Mouse (Mus musculus) midbrain, embryonic 15.5 days (tissue): ENCODE results near the gene Laptm5. TPM values are rescaled to one million over a fixed set of nuclear protein-coding genes. Genes with fewer than 3 reads are reported as not detected.

Experiments
- ATAC-seq: fragments of 200-750 bp; cut with Nextera tagmentation; replicated peaks from 2 replicates; pipeline ENCODE4 v1.8.0; 2017; ENCODE audit warnings: moderate TSS enrichment
- H3K27ac ChIP-seq: fragments of 300-500 bp; sonication (generic); 2 replicates; pipeline ENCODE4 v1.5.1; 2015; ENCODE audit warnings: mild to moderate bottlenecking, inconsistent platforms
- H3K27me3 ChIP-seq: fragments of 300-500 bp; sonication (generic); replicated peaks from 2 replicates; pipeline ENCODE4 v1.6.1; 2015; ENCODE audit warnings: inconsistent platforms
- H3K36me3 ChIP-seq: fragments of 300-500 bp; sonication (generic); replicated peaks from 2 replicates; pipeline ENCODE4 v1.6.1; 2015; ENCODE audit warnings: inconsistent platforms
- H3K4me1 ChIP-seq: fragments of 300-500 bp; sonication (generic); 2 replicates; pipeline ENCODE4 v1.6.1; 2015; ENCODE audit warnings: inconsistent platforms
- H3K4me2 ChIP-seq: fragments of 300-500 bp; sonication (generic); 2 replicates; pipeline ENCODE4 v1.6.1; 2015; ENCODE audit warnings: inconsistent platforms, mild to moderate bottlenecking, moderate library complexity
- H3K4me3 ChIP-seq: fragments of 300-500 bp; sonication (generic); 2 replicates; pipeline ENCODE4 v1.5.1; 2015; ENCODE audit warnings: mild to moderate bottlenecking, inconsistent platforms
- H3K9ac ChIP-seq: fragments of 300-500 bp; sonication (generic); 2 replicates; pipeline ENCODE4 v1.6.1; 2015; ENCODE audit warnings: mild to moderate bottlenecking, inconsistent platforms
- H3K9me3 ChIP-seq: fragments of 300-500 bp; sonication (generic); 2 replicates; pipeline ENCODE4 v1.6.1; 2016; ENCODE audit warnings: inconsistent platforms
- WGBS: fragments of 180-500 bp; shearing (Covaris S2); methylation state at CpG from one replicate; pipeline ENCODE4 v1.1.7; 2015; ENCODE audit warnings: mixed read lengths; 5-methylcytosine and 5-hydroxymethylcytosine counted together
- polyA plus RNA-seq: library from polyadenylated mRNA; unstranded; fragments of >200 nt; fragmentation: Nextera tagmentation; extraction: Ambion mirVana; gene quantifications from 2 replicates; pipeline ENCODE4 v1.2.1, GENCODE M21; 2015

Laptm5 gene
- polyA plus RNA-seq, 1 experiment from 2014 or later = 28.4 TPM

DNA sequence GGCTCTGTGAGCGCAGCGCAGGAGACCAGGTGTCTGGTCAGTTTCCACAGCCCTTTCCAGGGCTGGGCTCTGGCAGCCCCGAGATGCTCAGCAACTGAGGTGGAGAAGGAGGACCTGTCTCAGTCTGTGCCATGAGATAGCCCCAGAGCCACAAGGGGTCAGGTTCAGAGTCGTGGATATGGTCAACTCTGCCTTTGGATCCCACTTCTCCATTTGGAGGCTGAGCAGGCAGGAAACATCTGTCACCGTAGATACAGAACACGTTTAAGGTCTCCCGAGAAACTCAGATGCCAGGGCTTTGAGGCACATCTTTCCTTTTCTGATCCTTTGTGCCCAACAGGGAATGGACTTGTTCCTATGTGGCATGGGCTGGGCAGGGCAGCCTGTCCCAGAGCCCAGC, 31.9 kb downstream of the Laptm5 start:
- Histone ChIP-seq H3K36me3 (no peaks in the 10 kb centered on the region), H3K4me2 (no peak overlapping the region), H3K9ac (no peak overlapping the region), H3K27me3 (no peaks in the 10 kb centered on the region), H3K4me3 (no peak overlapping the region), H3K4me1 (0 out of 2 replicates have a peak, but pooled peaks cover 3% of the 10 kb centered on the region), H3K27ac (no peak overlapping the region), H3K9me3 (no peaks in the 10 kb centered on the region)
- ATAC-seq = no peak
- 76% methylated on average over 7 of the region's 7 CpGs for WGBS

DNA sequence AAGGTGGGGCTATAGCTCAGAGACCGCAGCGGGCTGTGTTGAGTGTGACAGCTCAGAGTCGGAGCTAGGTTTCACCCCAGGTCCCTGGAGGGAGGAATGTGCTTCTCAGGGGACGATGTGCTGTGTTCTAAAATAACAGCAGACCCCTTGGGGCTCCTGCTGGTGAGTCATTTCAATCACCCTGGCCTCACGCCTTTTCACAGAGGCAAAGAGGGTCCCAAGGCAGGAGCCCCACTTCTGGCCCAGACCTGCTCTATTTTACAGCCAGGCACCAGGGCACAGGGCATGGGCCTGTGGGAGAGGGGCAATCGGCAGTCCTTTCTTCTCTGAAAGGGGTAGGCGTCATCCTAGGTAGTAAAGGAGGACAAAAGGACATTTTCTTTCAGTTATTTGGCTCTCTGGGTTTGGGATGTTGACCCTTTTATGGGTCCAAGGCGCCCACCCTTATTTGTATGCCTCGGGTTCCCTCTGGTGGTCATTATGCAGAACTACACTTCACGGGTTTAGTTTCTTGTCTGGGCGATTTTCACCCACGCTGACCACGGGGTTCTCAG, 34.2 kb downstream of the Laptm5 start:
- no peak overlapping the region for H3K9ac ChIP-seq
- H3K27me3 ChIP-seq = no peaks in the 10 kb centered on the region
- no peak overlapping the region for H3K4me2 ChIP-seq
- ATAC-seq = 0 out of 2 replicates have a peak, but pooled peaks have one; percentile 37
- no peak overlapping the region for H3K4me3 ChIP-seq
- no peak overlapping the region for H3K27ac ChIP-seq
- H3K9me3 ChIP-seq = no peaks in the 10 kb centered on the region
- no peaks in the 10 kb centered on the region for H3K36me3 ChIP-seq
- H3K4me1 ChIP-seq = 0 out of 2 replicates have a peak, but pooled peaks cover 3% of the 10 kb centered on the region
- WGBS = 22% methylated on average over 13 of the region's 13 CpGs

DNA sequence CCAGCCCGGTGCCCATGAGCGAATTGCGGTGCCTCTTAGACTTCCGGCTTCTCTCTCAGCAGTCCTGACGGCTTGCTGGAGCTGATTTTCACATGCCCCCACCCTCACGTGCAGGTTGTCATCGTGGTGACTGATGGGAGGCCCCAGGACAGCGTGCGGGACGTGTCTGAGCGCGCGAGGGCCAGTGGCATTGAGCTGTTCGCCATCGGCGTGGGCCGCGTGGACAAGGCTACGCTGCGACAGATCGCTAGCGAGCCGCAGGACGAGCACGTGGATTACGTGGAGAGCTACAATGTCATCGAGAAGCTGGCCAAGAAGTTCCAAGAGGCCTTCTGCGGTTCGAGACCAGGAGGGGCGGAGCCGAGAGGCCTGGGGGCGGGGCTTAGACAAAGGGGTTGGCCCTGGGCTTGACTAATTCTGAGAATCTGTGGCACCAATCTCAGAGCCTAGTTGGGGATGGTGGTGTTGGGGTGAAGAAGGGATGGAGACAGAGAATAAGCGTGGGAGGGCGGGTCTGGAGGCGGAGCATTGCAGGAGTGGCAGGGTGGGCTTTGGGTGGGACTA, 37.0 kb downstream of the Laptm5 start:
- H3K27ac ChIP-seq = no peak overlapping the region
- H3K9ac ChIP-seq = no peak overlapping the region
- no peak for ATAC-seq
- H3K9me3 ChIP-seq = no peaks in the 10 kb centered on the region
- 0 out of 2 replicates have a peak, but pooled peaks cover 3% of the 10 kb centered on the region for H3K4me1 ChIP-seq
- no peaks in the 10 kb centered on the region for H3K36me3 ChIP-seq
- WGBS = 87% methylated on average over 35 of the region's 35 CpGs
- no peaks in the 10 kb centered on the region for H3K27me3 ChIP-seq
- no peak overlapping the region for H3K4me3 ChIP-seq
- no peak overlapping the region for H3K4me2 ChIP-seq

DNA sequence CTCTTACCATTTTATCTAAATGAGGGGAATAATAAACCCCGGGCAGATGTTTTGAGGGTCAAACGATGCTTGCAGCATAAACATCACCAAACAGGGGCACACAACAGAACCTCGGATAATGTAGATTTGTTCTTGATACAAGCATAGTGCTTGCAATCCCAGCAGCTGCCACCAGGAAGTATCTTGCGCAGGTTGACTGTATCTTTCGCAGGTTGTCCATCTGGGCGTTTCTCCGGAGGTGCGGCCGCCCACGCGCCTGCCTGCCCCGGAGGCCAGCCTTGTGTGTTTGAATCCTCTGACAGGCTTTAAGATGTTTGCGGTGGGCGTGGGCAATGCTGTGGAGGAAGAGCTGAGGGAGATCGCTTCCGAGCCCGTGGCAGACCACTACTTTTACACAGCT, 39.6 kb downstream of the Laptm5 start:
- H3K4me3 ChIP-seq = no peak overlapping the region
- H3K36me3 ChIP-seq = no peaks in the 10 kb centered on the region
- H3K4me2 ChIP-seq = no peak overlapping the region
- 56% methylated on average over 17 of the region's 17 CpGs for whole genome bisulfite sequencing
- ATAC-seq = no peak
- H3K9ac ChIP-seq = no peak overlapping the region
- H3K27me3 ChIP-seq = no peaks in the 10 kb centered on the region
- H3K9me3 ChIP-seq = no peaks in the 10 kb centered on the region
- H3K27ac ChIP-seq = no peak overlapping the region
- H3K4me1 ChIP-seq = no peaks in the 10 kb centered on the region

DNA sequence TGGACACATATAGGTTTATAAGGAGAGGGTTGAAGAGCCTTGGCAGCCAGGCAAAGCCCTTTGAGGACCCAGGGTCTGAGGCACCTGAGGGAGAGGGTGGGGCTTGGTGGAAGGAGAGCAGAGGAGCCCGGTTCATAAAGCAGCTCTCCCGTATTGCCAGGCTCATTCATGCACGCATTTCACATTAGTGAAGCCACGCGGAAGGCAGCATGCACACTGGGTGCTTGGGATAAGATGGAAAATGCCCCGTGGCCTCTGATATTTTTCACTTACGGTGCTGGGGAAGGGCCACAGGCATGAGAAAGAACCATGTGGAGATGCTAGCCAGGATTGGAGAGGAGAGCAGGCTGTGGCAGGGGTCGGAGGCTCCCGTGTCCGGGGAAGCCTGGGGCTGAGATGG, 44.2 kb downstream of the Laptm5 start:
- H3K27me3 ChIP-seq = no peaks in the 10 kb centered on the region
- H3K27ac ChIP-seq = no peak overlapping the region
- no peak overlapping the region for H3K9ac ChIP-seq
- H3K4me2 ChIP-seq = no peak overlapping the region
- ATAC-seq = no peak
- no peak overlapping the region for H3K4me3 ChIP-seq
- 71% methylated on average over 10 of the region's 10 CpGs for WGBS
- no peaks in the 10 kb centered on the region for H3K9me3 ChIP-seq
- H3K4me1 ChIP-seq = peaks cover 8% of the 10 kb centered on the region
- no peaks in the 10 kb centered on the region for H3K36me3 ChIP-seq

DNA sequence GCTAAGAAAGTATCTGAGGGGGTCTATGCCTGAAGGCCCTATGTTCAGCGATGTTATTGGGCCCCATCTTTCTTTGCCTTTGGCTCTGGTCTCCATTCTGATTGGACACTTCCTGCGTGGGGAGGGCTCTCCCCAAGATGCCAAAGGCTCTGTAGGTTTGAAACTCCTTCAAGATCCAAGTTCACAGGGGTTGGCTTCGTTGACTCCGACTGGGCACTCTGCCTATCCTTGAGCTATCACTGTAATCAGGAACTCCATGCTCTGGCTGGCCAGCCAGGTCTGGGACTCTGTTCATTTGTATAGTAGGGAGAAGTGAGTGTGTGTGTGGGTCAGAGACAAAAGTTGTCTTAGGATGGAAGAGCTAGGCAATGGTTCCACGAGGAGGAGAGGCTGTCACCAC, 45.9 kb downstream of the Laptm5 start:
- no peak overlapping the region for H3K4me3 ChIP-seq
- H3K36me3 ChIP-seq = no peaks in the 10 kb centered on the region
- ATAC-seq = no peak
- no peaks in the 10 kb centered on the region for H3K9me3 ChIP-seq
- no peaks in the 10 kb centered on the region for H3K27me3 ChIP-seq
- no peak overlapping the region for H3K4me2 ChIP-seq
- no peak overlapping the region for H3K9ac ChIP-seq
- whole genome bisulfite sequencing = 71% methylated on average over 5 of the region's 5 CpGs
- H3K4me1 ChIP-seq = peaks cover 8% of the 10 kb centered on the region
- no peak overlapping the region for H3K27ac ChIP-seq

DNA sequence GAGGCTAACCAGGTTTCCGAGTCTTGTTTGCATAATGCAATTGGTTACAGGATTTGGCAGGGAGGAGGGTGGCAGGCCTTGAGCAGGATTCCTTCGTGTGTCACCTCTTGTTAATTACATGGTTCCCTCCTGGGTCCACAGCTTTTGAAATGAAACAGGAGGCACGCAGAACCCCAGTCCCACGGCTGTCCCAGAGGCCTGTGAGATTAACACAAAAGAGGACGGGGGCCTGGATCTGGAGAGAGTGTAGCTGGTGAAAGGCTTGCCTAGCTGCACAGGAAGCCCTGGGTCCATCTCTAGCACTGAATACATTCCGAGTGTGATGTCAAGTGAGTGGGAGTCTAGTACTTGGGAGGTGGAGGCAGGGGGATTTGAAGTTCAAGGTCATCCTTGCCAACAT, 46.8 kb downstream of the Laptm5 start:
- peaks cover 8% of the 10 kb centered on the region for H3K4me1 ChIP-seq
- 34% methylated on average over 6 of the region's 6 CpGs for WGBS
- no peaks in the 10 kb centered on the region for H3K27me3 ChIP-seq
- no peaks in the 10 kb centered on the region for H3K9me3 ChIP-seq
- no peaks in the 10 kb centered on the region for H3K36me3 ChIP-seq
- H3K4me3 ChIP-seq = no peak overlapping the region
- H3K4me2 ChIP-seq = no peak overlapping the region
- H3K27ac ChIP-seq = no peak overlapping the region
- H3K9ac ChIP-seq = no peak overlapping the region
- peak; percentile 40; the same call in 1 of the 2 replicates for ATAC-seq

DNA sequence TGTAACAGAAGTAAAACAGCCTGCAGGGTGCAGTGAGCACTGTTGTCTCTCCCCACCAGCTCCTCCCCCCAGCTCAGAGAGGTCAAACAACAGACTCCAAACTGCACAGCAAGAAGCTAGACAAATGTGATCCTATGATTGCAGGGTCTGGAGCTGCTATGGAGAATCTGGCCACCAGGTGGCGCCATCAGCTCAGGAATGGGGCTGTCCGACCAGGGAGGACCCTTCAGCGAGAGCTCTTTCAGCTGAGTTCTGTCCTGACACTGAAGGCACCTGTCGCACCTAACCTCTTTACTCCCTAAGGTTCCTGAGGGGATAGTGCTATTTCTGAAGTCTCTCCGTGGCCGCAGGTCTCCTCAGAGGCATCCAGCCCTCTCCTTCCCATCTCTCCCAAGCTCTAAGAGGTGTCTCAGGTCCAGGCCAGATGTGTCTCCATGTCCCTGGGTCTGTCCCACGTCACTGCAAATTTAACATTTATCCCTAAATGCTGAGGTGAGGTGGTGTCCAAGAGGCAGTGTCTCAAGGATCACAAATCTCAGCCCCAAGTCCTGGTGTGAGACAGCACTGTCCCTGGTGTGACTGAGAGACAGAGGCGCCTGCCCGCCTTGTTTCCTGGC, 47.3 kb downstream of the Laptm5 start:
- peak; percentile 81 for ATAC-seq
- H3K36me3 ChIP-seq = no peaks in the 10 kb centered on the region
- no peaks in the 10 kb centered on the region for H3K27me3 ChIP-seq
- no peak overlapping the region for H3K27ac ChIP-seq
- no peak overlapping the region for H3K4me2 ChIP-seq
- no peak overlapping the region for H3K4me3 ChIP-seq
- peaks cover 8% of the 10 kb centered on the region for H3K4me1 ChIP-seq
- no peaks in the 10 kb centered on the region for H3K9me3 ChIP-seq
- WGBS = 31% methylated on average over 9 of the region's 9 CpGs
- no peak overlapping the region for H3K9ac ChIP-seq

DNA sequence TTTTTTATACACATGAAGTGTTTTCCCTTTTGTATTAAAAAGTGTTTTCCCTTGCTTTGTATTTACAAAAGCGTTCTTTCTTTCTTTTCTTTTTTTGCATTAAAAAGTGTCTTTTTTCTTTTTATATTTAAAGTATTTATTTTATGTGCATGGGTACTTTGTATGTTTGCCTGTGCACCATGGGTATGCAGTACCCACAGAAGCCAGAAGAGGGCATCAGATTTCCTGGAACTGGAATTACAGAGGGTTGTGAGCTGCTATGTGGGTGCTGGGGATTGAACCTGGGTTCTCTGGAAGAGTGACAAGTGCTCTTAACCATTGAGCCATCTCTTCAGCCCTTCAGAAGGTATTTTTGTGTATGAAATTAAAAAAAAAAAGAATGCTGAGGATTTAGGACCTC, 58.4 kb downstream of the Laptm5 start:
- H3K4me2 ChIP-seq = no peak overlapping the region

DNA sequence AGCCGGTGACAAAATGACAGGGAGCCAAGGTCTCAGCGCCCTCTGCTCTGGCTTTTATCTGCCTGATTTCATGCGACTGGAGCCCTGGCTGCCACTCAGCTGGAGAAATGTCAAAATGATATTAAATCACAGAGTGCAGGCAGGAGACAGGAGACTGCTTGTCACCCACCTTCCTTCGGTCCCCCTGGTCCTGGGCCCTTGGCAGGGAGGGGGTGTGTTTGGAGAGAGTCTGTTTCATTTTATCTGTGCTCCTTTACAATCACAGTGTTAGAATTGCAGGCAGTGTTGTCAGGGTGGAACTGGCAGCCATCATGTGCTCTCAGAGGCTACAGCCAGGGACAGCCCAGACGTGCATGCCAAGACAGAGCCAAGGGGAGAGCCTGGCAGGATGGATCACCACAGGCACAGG, 59.5 kb downstream of the Laptm5 start:
- 0 out of 2 replicates have a peak, but pooled peaks have one; percentile 60 for ATAC-seq
- Histone ChIP-seq H3K36me3 (no peaks in the 10 kb centered on the region), H3K4me2 (no peak overlapping the region), H3K9ac (no peak overlapping the region), H3K9me3 (no peaks in the 10 kb centered on the region), H3K27me3 (no peaks in the 10 kb centered on the region), H3K4me3 (no peak overlapping the region), H3K27ac (peak overlapping the region; percentile 71), H3K4me1 (peaks cover 22% of the 10 kb centered on the region)
- 36% methylated on average over 5 of the region's 5 CpGs for WGBS

More for the DNA sequence above, 58.4 kb downstream of the Laptm5 start:
- 98% methylated on average over 1 of the region's 1 CpGs for whole genome bisulfite sequencing
- Histone ChIP-seq H3K36me3 (no peaks in the 10 kb centered on the region), H3K27me3 (no peaks in the 10 kb centered on the region), H3K27ac (no peak overlapping the region), H3K9me3 (no peaks in the 10 kb centered on the region), H3K9ac (no peak overlapping the region), H3K4me3 (no peak overlapping the region), H3K4me1 (peaks cover 19% of the 10 kb centered on the region)
- no peak for ATAC-seq

DNA sequence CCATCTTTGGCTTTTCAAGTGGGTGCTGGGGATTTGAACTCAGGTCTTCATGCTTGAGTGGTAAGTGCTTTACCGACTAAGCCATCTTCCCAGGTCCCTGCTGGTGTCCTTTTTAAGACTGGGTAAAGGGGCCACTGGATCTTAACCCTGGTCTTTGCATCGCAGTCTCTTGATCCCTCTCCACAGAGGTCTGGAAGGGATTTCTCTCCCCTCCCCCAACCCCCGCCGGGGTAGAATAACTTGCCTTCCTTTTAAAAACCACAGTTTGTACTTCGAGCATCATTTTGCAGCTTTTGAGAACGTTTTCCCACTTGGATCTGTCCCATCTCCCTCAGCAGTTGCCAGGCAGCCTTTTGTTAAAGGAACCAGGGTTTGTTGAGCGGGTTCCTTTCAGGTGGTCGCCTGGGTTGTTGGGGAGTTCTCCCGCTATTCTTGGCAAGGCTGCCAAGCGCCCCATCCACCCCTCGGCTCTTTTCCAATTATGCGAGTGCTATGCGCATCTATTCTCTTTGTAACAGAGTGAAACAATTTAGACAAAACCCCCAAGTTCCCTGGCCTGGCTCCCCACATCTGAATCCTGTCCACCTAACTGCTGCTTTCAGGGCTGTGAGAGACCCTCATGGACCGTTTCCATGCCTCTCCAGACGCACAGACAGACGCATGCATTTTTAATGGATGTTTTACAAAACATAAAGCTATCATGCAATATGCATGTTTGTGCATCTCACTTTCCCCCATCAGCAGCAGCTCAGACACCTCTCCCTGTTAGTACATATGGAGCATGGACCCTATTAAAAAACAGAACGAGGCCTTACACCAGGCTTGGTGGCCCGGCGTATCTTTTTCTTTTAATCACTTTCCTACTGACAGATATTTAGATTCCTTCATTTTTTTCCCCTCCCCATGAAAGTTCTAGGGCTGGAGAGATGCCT, 60.7 kb downstream of the Laptm5 start:
- Histone ChIP-seq H3K36me3 (no peaks in the 10 kb centered on the region), H3K9me3 (no peaks in the 10 kb centered on the region), H3K27ac (peak overlapping the region; percentile 71), H3K4me1 (peaks cover 22% of the 10 kb centered on the region), H3K4me3 (no peak overlapping the region), H3K27me3 (no peaks in the 10 kb centered on the region), H3K9ac (no peak overlapping the region), H3K4me2 (no peak overlapping the region)
- WGBS = 35% methylated on average over 19 of the region's 19 CpGs
- peak; percentile 52; the same call in 1 of the 2 replicates for ATAC-seq

DNA sequence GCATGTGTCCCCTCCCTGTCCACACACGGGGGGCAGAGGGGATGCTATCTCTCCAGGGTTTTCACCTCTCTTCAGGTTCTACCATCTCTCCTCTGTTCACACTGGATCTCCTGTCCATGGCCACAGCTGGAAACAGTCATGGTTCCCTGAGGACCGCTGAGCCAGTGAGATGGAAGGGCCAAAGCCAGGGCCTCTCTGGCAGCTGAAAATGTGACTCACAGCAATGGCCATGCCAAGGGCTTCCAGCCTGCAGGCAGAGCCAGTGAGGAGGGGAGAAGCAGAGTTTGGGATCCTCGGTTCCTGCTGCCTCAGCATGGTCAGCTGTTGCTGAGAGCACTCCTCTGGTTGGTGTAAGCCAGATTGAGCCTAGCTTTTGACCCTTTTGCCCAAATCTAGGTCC, 66.1 kb downstream of the Laptm5 start:
- Histone ChIP-seq H3K4me3 (no peak overlapping the region), H3K27ac (no peak overlapping the region), H3K27me3 (no peaks in the 10 kb centered on the region), H3K4me2 (no peak overlapping the region), H3K9me3 (no peaks in the 10 kb centered on the region), H3K4me1 (peaks cover 6% of the 10 kb centered on the region), H3K36me3 (no peaks in the 10 kb centered on the region), H3K9ac (no peak overlapping the region)
- 73% methylated on average over 3 of the region's 3 CpGs for WGBS
- ATAC-seq = no peak
